Mouse (Mus musculus) cerebellum, adult 2 months (tissue): ENCODE results near the gene Sept8.

Experiments used
- CTCF ChIP-seq: fragments of 200-500 bp; IDR thresholded peaks from 2 replicates; pipeline ENCODE4 v1.5.1; 2011; ENCODE audit warnings: low read depth, mild to moderate bottlenecking, control low read depth, low read length, moderate library complexity, borderline replicate concordance; ENCODE audit not compliant: insufficient read depth
- POLR2A ChIP-seq: fragments of 200-500 bp; IDR thresholded peaks from 2 replicates; pipeline ENCODE4 v1.6.1; 2011; ENCODE audit warnings: low read length, control low read depth, borderline replicate concordance; ENCODE audit not compliant: insufficient read depth

GRCm38 (mm10) chr11:53489007-53489406, 30.1 kb upstream of the Sept8 start:
- TF ChIP-seq CTCF (no peak), POLR2A (no peak)
